Mouse (Mus musculus): Measurements from ENCODE around the gene BC107364. TPM values are rescaled to one million over a fixed set of nuclear protein-coding genes. Genes with fewer than 3 reads are reported as not detected.
"Not testable (repeated sequence)": the region's sequence is repeated elsewhere in the genome, so short reads cannot be mapped to it uniquely, and the experiment has no call there.

The BC107364 gene
- total RNA-seq, 2 experiments from 2014 or later: 0.50 TPM; not detected in 1

- not testable (repeated sequence) for DNase-seq
These were observed 847 bp downstream of the BC107364 start for GRCm38 (mm10) chr3:96451181-96451737.

- not testable (repeated sequence) for DNase-seq
These were observed 1.6 kb downstream of the BC107364 start for GRCm38 (mm10) chr3:96450586-96450896.

GRCm38 (mm10) chr3:96449762-96450585, 2.1 kb downstream of the BC107364 start:
- not testable (repeated sequence) for DNase-seq

GRCm38 (mm10) chr3:96445436-96445835, 6.7 kb downstream of the BC107364 start:
- DNase-seq: no peak

- peak; percentile 78 for DNase-seq
These were observed 11.5 kb downstream of the BC107364 start for GRCm38 (mm10) chr3:96440578-96440977.

- DNase-seq: no peak
These were observed 16.5 kb downstream of the BC107364 start for GRCm38 (mm10) chr3:96435557-96436091.

GRCm38 (mm10) chr3:96432207-96432606, 19.9 kb downstream of the BC107364 start:
- no peak for DNase-seq

- no peak for DNase-seq
These were observed 22.3 kb downstream of the BC107364 start for GRCm38 (mm10) chr3:96429819-96430132.

- DNase-seq: no peak
These were observed 22.9 kb downstream of the BC107364 start for GRCm38 (mm10) chr3:96428941-96429818.

GRCm38 (mm10) chr3:96427761-96428462, 24.2 kb downstream of the BC107364 start:
- DNase-seq: no peak

- DNase-seq: no peak
These were observed 24.8 kb downstream of the BC107364 start for GRCm38 (mm10) chr3:96427311-96427710.

GRCm38 (mm10) chr3:96426268-96426667, 25.8 kb downstream of the BC107364 start:
- no peak for DNase-seq

- not testable (repeated sequence) for DNase-seq
These were observed 27.7 kb downstream of the BC107364 start for GRCm38 (mm10) chr3:96424447-96424846.

- DNase-seq: no peak
These were observed 28.2 kb downstream of the BC107364 start for GRCm38 (mm10) chr3:96423889-96424288.

GRCm38 (mm10) chr3:96420796-96421195, 31.3 kb downstream of the BC107364 start:
- DNase-seq: no peak

- not testable (repeated sequence) for DNase-seq
These were observed 33.2 kb downstream of the BC107364 start for GRCm38 (mm10) chr3:96418902-96419301.

GRCm38 (mm10) chr3:96417850-96418815, 34.0 kb downstream of the BC107364 start:
- no peak for DNase-seq

- DNase-seq: no peak
These were observed 35.5 kb downstream of the BC107364 start for GRCm38 (mm10) chr3:96416595-96416994.

GRCm38 (mm10) chr3:96416056-96416455, 36.0 kb downstream of the BC107364 start:
- DNase-seq: no peak

- no peak for DNase-seq
These were observed 37.2 kb downstream of the BC107364 start for GRCm38 (mm10) chr3:96414951-96415327.

All from heart, postnatal 4 days (tissue).